Mouse (Mus musculus) megakaryocyte, embryonic 14.5 days (primary cell): ENCODE measurements around the gene Dydc1. TPM values are rescaled to one million over a fixed set of nuclear protein-coding genes. Genes with fewer than 3 reads are reported as not detected.
A peak's percentile ranks its signal among the peaks of the same experiment; 100 is the strongest.

ENCODE experiments used
- H3K27me3 ChIP-seq: replicated peaks from 2 replicates; pipeline ENCODE3; 2012; ENCODE audit warnings: inconsistent platforms
- H3K36me3 ChIP-seq: replicated peaks from 2 replicates; pipeline ENCODE3; 2012; ENCODE audit warnings: low read length, inconsistent platforms, mixed read lengths
- H3K4me1 ChIP-seq: 2 replicates; pipeline ENCODE4 v1.6.1; 2012; ENCODE audit warnings: inconsistent platforms
- H3K4me3 ChIP-seq: replicated peaks from 2 replicates; pipeline ENCODE3; 2012; ENCODE audit warnings: moderate library complexity, mild to moderate bottlenecking, inconsistent platforms
- H3K9me3 ChIP-seq: 2 replicates; pipeline ENCODE4 v1.6.1; 2012; ENCODE audit warnings: inconsistent platforms
- FLI1 ChIP-seq: IDR thresholded peaks from 2 replicates; pipeline ENCODE4 v1.6.1; 2012; ENCODE audit warnings: low read length, inconsistent platforms, mixed read lengths
- GATA1 ChIP-seq: IDR thresholded peaks from 3 replicates; pipeline ENCODE4 v1.6.1; 2012; ENCODE audit warnings: mixed read lengths, low read length, inconsistent platforms, borderline replicate concordance
- polyA plus RNA-seq: library from polyadenylated mRNA; stranded (reverse); fragments of >175 nt; gene quantifications from 2 replicates; pipeline ENCODE4 v1.2.3, GENCODE M21; 2012; ENCODE audit warnings: low replicate concordance; ENCODE audit not compliant: insufficient read depth

Dydc1 gene
- polyA plus RNA-seq, 1 experiment, result not detected

DNA sequence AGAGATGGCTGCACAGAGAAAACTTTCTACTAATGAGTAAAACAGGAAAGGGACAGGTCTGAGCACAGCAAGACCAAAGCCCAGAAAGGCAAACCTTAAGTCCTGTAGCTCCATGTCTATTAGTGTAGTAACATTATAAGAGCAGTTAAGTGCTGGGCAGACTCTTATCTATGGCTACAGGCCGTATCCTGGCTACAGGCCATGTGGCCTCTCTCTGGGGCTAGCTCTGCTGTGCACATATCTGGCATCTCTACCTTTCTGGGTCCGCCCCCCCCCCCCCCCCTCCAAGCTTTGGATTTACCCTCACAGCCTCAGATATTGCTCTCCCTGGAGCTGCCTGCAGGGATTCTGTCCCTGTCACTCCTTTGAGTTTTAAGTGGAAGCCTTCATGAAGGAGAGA is 7.5 kb upstream of the Dydc1 start:
- Histone ChIP-seq H3K4me1 (no peaks in the 10 kb centered on the region), H3K9me3 (no peaks in the 10 kb centered on the region), H3K4me3 (no peak overlapping the region), H3K36me3 (no peaks in the 10 kb centered on the region), H3K27me3 (no peaks in the 10 kb centered on the region)
- TF ChIP-seq GATA1, result no peak
- no peak for TF ChIP-seq FLI1

GRCm38 (mm10) chr14:41066416-41066815 is 6.3 kb upstream of the Dydc1 start:
- TF ChIP-seq GATA1, result no peak
- no peak for TF ChIP-seq FLI1
- no peak overlapping the region for H3K4me3 ChIP-seq
- H3K36me3 ChIP-seq, result no peaks in the 10 kb centered on the region
- H3K4me1 ChIP-seq, result no peaks in the 10 kb centered on the region
- H3K9me3 ChIP-seq, result no peaks in the 10 kb centered on the region
- no peaks in the 10 kb centered on the region for H3K27me3 ChIP-seq

GRCm38 (mm10) chr14:41069108-41069507 is 3.6 kb upstream of the Dydc1 start, which contains the start of gene Dydc2:
Gene Dydc2 (minus strand): TSS chr14:41069208.
- Histone ChIP-seq H3K36me3 (no peaks in the 10 kb centered on the region), H3K27me3 (peaks cover 10% of the 10 kb centered on the region), H3K4me3 (no peak within 1 kb of the TSS), H3K4me1 (peaks cover 6% of the 10 kb centered on the region), H3K9me3 (no peaks in the 10 kb centered on the region)
- TF ChIP-seq GATA1 (no peak), FLI1 (no peak)

- Histone ChIP-seq H3K27me3 (peaks cover 10% of the 10 kb centered on the region), H3K36me3 (no peaks in the 10 kb centered on the region), H3K4me1 (peaks cover 6% of the 10 kb centered on the region), H3K9me3 (no peaks in the 10 kb centered on the region), H3K4me3 (no peak overlapping the region)
- no peak for TF ChIP-seq GATA1
- no peak for TF ChIP-seq FLI1
These were observed 2.4 kb upstream of the Dydc1 start for GRCm38 (mm10) chr14:41070343-41070742.

DNA sequence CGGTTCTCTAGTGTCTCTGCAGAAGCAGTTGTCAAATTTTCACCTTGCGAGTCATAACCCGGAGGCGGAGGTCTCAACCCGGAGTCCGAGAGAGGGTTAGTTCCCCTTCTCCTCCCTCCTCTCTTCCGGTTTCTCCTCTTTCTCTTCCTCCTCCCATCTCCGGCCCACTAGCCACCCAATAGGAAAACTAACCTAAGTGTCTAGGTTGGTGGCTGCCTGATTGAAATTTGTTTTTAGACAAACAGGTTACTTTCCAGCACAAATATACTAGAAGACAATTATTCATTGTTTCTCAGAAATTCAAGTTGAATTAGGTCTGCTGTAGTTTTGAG is 199 bp downstream of the Dydc1 start:
- Histone ChIP-seq H3K4me3 (peak overlapping the region; percentile 88), H3K4me1 (peaks cover 6% of the 10 kb centered on the region), H3K9me3 (no peaks in the 10 kb centered on the region), H3K27me3 (peaks cover 10% of the 10 kb centered on the region), H3K36me3 (no peaks in the 10 kb centered on the region)
- TF ChIP-seq GATA1 (no peak), FLI1 (no peak)

DNA sequence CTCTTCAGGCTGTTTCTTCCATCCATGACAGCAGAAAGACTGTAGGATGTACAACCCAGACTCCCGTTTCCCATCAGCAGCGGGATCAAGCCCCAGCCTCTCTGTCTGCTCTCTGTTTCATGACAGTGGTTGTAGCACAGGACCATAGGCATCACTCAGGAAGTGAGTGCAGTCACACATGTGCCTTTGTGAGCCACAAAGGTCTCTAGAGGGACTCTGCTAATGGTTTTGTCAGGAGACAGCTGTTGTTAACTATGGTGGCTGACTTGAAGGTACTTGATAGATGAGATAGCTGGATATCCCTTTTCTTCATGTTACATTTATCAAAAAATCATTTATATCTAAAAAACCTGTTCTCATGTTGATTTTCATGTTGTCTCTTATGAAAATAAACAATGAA is 9.7 kb downstream of the Dydc1 start:
- TF ChIP-seq GATA1 (no peak), FLI1 (no peak)
- Histone ChIP-seq H3K4me1 (no peaks in the 10 kb centered on the region), H3K36me3 (no peaks in the 10 kb centered on the region), H3K27me3 (no peaks in the 10 kb centered on the region), H3K9me3 (no peaks in the 10 kb centered on the region), H3K4me3 (no peak overlapping the region)

- Histone ChIP-seq H3K27me3 (no peaks in the 10 kb centered on the region), H3K4me3 (no peak overlapping the region), H3K36me3 (no peaks in the 10 kb centered on the region), H3K9me3 (no peaks in the 10 kb centered on the region), H3K4me1 (no peaks in the 10 kb centered on the region)
- TF ChIP-seq FLI1 (no peak), GATA1 (no peak)
These were observed 14.8 kb downstream of the Dydc1 start for GRCm38 (mm10) chr14:41087509-41087908.

DNA sequence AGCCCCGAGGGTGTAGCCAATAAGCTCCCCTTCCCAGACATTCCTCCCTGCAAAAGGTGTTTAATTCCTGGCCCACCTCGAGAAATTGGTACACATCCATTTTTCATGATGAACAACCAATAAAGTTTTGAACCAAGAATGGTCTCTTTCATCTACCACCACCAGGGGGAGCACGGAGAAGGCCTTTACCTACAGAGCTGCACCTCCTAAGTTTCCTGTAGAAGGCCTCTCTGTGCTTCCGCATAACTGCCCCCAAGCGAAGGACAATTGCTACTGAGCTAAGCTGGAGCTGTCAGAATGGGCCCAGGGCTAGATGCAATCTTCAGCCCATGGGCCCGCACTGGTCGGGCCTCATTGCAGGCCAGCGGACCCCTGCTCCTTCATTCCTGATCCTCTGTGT is 18.1 kb downstream of the Dydc1 start:
- no peaks in the 10 kb centered on the region for H3K27me3 ChIP-seq
- H3K36me3 ChIP-seq, result no peaks in the 10 kb centered on the region
- H3K4me3 ChIP-seq, result no peak overlapping the region
- TF ChIP-seq GATA1 (no peak), FLI1 (no peak)
- H3K9me3 ChIP-seq, result no peaks in the 10 kb centered on the region
- H3K4me1 ChIP-seq, result no peaks in the 10 kb centered on the region

DNA sequence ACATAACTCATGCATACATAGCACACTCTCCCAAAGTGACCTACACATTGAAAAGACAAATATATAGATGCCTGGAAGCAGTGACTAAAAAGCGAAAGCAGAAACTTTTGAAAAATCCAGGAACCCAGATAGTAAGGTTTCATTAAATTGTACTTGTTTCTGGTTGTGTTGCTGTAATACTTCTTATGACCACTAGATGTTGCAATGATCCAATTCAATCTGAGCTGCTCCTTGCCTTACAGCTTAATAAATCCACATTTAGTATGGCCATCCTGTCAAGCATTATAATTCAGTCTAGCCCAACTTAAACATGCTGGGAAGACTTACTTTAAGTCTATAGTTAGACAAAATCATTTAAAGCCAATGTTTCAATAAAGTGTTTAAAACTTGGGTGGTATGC is 21.4 kb downstream of the Dydc1 start:
- TF ChIP-seq GATA1 (no peak), FLI1 (no peak)
- no peaks in the 10 kb centered on the region for H3K4me1 ChIP-seq
- no peaks in the 10 kb centered on the region for H3K9me3 ChIP-seq
- no peaks in the 10 kb centered on the region for H3K36me3 ChIP-seq
- no peak overlapping the region for H3K4me3 ChIP-seq
- H3K27me3 ChIP-seq, result no peaks in the 10 kb centered on the region

- no peaks in the 10 kb centered on the region for H3K9me3 ChIP-seq
- H3K4me1 ChIP-seq, result no peaks in the 10 kb centered on the region
- TF ChIP-seq GATA1 (no peak), FLI1 (no peak)
- no peaks in the 10 kb centered on the region for H3K36me3 ChIP-seq
- no peaks in the 10 kb centered on the region for H3K27me3 ChIP-seq
- no peak overlapping the region for H3K4me3 ChIP-seq
These were observed 23.7 kb downstream of the Dydc1 start for GRCm38 (mm10) chr14:41096296-41096860.

DNA sequence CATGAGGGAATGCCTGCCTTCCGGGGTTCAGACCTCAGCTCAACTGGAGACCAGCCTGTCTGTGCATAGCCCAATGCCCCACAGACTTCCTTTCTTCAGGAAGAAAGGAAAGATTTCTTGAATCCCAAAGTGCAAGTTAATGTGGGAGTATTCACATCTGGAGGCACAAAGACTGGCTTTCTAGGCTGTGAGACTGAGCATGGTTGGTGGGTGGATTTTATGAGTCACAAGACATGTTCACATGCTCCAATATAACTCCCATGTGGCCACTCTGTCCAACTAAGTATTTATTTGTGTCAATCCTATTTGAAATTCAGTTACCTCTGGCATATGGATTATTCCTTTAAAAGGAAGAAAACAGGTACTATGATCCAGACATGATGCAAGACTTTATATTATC is 26.0 kb downstream of the Dydc1 start:
- TF ChIP-seq GATA1, result no peak
- no peak for TF ChIP-seq FLI1
- Histone ChIP-seq H3K4me1 (no peaks in the 10 kb centered on the region), H3K9me3 (no peaks in the 10 kb centered on the region), H3K4me3 (no peak overlapping the region), H3K27me3 (no peaks in the 10 kb centered on the region), H3K36me3 (no peaks in the 10 kb centered on the region)
